Mouse (Mus musculus) forebrain, embryonic 12.5 days (tissue): ENCODE results near the gene Hoxc9. TPM values are rescaled to one million over a fixed set of nuclear protein-coding genes. Genes with fewer than 3 reads are reported as not detected.

Experiments used
- ATAC-seq: fragments of 200-750 bp; cut with Nextera tagmentation; 2 replicates; pipeline ENCODE4 v1.8.0; 2017; ENCODE audit warnings: moderate TSS enrichment; ENCODE audit not compliant: low FRiP score
- H3K27ac ChIP-seq: fragments of 300-500 bp; sonication (generic); 2 replicates; pipeline ENCODE4 v1.5.1; 2016; ENCODE audit warnings: mild to moderate bottlenecking
- H3K27me3 ChIP-seq: fragments of 300-500 bp; sonication (generic); 2 replicates; pipeline ENCODE4 v1.6.1; 2016; ENCODE audit warnings: mild to moderate bottlenecking
- H3K36me3 ChIP-seq: fragments of 300-500 bp; sonication (generic); replicated peaks from 2 replicates; pipeline ENCODE4 v1.6.1; 2016; ENCODE audit warnings: mild to moderate bottlenecking
- H3K4me1 ChIP-seq: fragments of 300-500 bp; sonication (generic); 2 replicates; pipeline ENCODE4 v1.6.1; 2016
- H3K4me2 ChIP-seq: fragments of 300-500 bp; sonication (generic); 2 replicates; pipeline ENCODE4 v1.6.1; 2016; ENCODE audit warnings: mild to moderate bottlenecking, moderate library complexity
- H3K4me3 ChIP-seq: fragments of 300-500 bp; sonication (generic); replicated peaks from 2 replicates; pipeline ENCODE4 v1.5.1; 2016; ENCODE audit warnings: mild to moderate bottlenecking
- H3K9ac ChIP-seq: fragments of 300-500 bp; sonication (generic); 2 replicates; pipeline ENCODE4 v1.6.1; 2016; ENCODE audit warnings: mild to moderate bottlenecking
- H3K9me3 ChIP-seq: fragments of 300-500 bp; sonication (generic); 2 replicates; pipeline ENCODE4 v1.6.1; 2016
- WGBS: fragments of 180-500 bp; shearing (Covaris S2); methylation state at CpG from one replicate; pipeline ENCODE4 v1.1.7; 2016; 5-methylcytosine and 5-hydroxymethylcytosine counted together
- polyA plus RNA-seq: library from polyadenylated mRNA; unstranded; fragments of >200 nt; fragmentation: Nextera tagmentation; extraction: Ambion mirVana; gene quantifications from 2 replicates; pipeline ENCODE4 v1.2.1, GENCODE M21; 2016

The Hoxc9 gene
- polyA plus RNA-seq, 1 experiment from 2014 or later = not detected

DNA sequence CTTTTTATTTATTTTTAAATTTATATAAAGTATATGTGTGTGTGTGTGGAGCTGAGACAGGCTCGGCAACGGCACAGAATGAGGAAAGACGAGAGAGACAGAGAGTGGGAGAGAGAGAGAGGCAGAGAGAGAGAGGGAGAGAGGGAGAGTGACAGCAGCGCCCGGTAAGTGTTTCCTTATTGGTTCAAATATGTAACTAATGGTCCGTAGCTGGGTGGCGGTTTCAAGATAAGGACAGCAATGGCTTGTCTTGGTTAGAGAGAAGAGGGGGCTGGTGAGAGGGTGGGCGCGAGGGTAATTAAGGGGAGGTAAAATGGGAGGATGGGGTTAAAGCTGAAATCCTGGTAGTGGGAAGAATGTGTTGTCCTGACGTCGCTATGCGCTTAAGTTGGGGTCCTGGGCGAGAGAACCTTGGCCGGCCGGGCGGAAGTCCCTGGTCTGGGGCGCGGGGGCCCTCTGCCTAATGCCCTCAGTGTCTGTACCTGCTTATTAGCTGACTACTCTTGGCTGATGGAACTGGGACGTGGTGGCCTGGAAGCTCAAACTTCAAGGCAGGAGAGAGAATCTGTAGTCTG, 22.5 kb downstream of the Hoxc9 start:
- H3K4me3 ChIP-seq = peak overlapping the region; percentile 29; the same call in 1 of the 2 replicates
- H3K27me3 ChIP-seq = peaks cover 98% of the 10 kb centered on the region
- H3K9me3 ChIP-seq = no peaks in the 10 kb centered on the region
- no peaks in the 10 kb centered on the region for H3K36me3 ChIP-seq
- no peak overlapping the region for H3K27ac ChIP-seq
- no peak overlapping the region for H3K9ac ChIP-seq
- peaks cover 8% of the 10 kb centered on the region for H3K4me1 ChIP-seq
- under 1% methylated on average over 19 of the region's 19 CpGs for WGBS
- ATAC-seq = peak; percentile 33; the same call in 1 of the 2 replicates
- H3K4me2 ChIP-seq = peak overlapping the region; percentile 47

DNA sequence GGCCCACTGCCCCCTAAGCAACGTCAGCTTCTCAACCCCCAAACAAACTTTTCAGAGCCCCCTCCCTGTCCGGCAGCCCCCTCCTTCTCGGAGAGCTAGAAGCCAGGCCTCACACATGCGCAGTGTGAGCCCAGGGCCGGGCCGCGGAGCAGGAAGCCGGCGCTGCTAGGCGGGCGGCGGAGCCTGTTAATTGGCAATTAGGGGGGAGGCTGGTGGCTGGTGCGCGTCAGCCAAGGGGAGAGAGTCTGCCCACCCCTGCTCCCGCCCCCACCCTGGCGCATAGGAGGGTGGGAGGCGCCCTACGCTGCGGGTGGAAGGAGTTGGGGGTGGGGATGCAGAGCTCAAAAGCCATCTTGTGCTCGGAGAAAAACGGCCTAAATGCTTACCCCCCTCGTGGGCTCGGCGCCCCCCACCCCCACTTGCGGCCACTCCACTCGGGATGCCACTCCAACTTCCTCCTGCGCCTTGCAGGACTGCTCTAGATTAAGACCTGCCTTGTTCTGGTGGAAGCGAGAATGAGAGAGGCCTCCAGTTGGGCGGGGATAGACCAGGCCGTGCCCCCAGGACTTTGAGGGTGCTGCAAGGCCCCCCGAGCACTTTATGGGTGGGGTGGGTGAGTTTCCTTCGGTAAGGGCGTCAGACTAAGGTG, 23.1 kb downstream of the Hoxc9 start:
- ATAC-seq = peak; percentile 81; the same call in 1 of the 2 replicates
- under 1% methylated on average over 33 of the region's 33 CpGs for WGBS
- H3K4me2 ChIP-seq = peak overlapping the region; percentile 47
- H3K9ac ChIP-seq = no peak overlapping the region
- no peaks in the 10 kb centered on the region for H3K9me3 ChIP-seq
- peaks cover 8% of the 10 kb centered on the region for H3K4me1 ChIP-seq
- no peaks in the 10 kb centered on the region for H3K36me3 ChIP-seq
- peak overlapping the region; percentile 29 for H3K4me3 ChIP-seq
- no peak overlapping the region for H3K27ac ChIP-seq
- peaks cover 99% of the 10 kb centered on the region for H3K27me3 ChIP-seq

- H3K4me3 ChIP-seq = no peak overlapping the region
- ATAC-seq = no peak
- H3K4me2 ChIP-seq = no peak overlapping the region
Observed at GRCm38 (mm10) chr15:102999955-103000354, 23.7 kb downstream of the Hoxc9 start.

GRCm38 (mm10) chr15:103000501-103000901, 24.3 kb downstream of the Hoxc9 start:
- 2% methylated on average over 24 of the region's 24 CpGs for WGBS

More at GRCm38 (mm10) chr15:102999955-103000354, 23.7 kb downstream of the Hoxc9 start:
- under 1% methylated on average over 11 of the region's 11 CpGs for WGBS
- peaks cover 99% of the 10 kb centered on the region for H3K27me3 ChIP-seq
- no peak overlapping the region for H3K9ac ChIP-seq
- H3K27ac ChIP-seq = no peak overlapping the region
- H3K9me3 ChIP-seq = no peaks in the 10 kb centered on the region
- peaks cover 8% of the 10 kb centered on the region for H3K4me1 ChIP-seq
- no peaks in the 10 kb centered on the region for H3K36me3 ChIP-seq

DNA sequence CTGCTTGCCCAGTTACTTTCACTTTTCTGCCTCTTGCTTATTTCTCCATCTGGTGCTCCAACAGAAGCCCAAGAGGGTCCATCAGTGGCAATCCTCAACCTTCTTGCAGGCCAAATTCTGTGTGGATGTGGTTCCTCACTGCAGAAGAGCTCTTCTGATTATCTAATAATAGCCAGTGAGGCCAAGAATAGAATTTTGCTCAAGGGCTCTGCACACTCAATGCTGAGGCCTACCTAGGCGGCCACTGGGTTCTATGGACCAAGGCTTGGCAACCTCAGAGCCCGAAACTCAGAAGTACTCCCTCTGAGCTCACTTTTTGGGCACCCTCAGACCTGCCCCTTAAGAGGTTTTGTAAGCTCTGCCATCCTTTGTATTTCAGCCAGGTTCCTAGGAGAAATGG, 25.1 kb downstream of the Hoxc9 start:
- Histone ChIP-seq H3K36me3 (no peaks in the 10 kb centered on the region), H3K4me2 (no peak overlapping the region), H3K4me3 (no peak overlapping the region), H3K9me3 (no peaks in the 10 kb centered on the region), H3K27me3 (peaks cover 99% of the 10 kb centered on the region), H3K27ac (no peak overlapping the region), H3K4me1 (peaks cover 8% of the 10 kb centered on the region), H3K9ac (no peak overlapping the region)
- 7% methylated on average over 2 of the region's 2 CpGs for WGBS
- no peak for ATAC-seq

More at GRCm38 (mm10) chr15:103000501-103000901, 24.3 kb downstream of the Hoxc9 start:
- Histone ChIP-seq H3K9me3 (no peaks in the 10 kb centered on the region), H3K4me3 (peak overlapping the region; percentile 7; the same call in 1 of the 2 replicates), H3K27ac (no peak overlapping the region), H3K27me3 (peaks cover 99% of the 10 kb centered on the region), H3K4me2 (no peak overlapping the region), H3K4me1 (peaks cover 8% of the 10 kb centered on the region), H3K36me3 (no peaks in the 10 kb centered on the region), H3K9ac (no peak overlapping the region)
- no peak for ATAC-seq

- ATAC-seq = no peak
- Histone ChIP-seq H3K9me3 (no peaks in the 10 kb centered on the region), H3K27me3 (peaks cover 99% of the 10 kb centered on the region), H3K27ac (no peak overlapping the region), H3K4me1 (peaks cover 8% of the 10 kb centered on the region), H3K9ac (no peak overlapping the region), H3K4me2 (no peak overlapping the region), H3K4me3 (no peak overlapping the region), H3K36me3 (no peaks in the 10 kb centered on the region)
- 5% methylated on average over 4 of the region's 4 CpGs for WGBS
Observed at GRCm38 (mm10) chr15:103002156-103002555, 25.9 kb downstream of the Hoxc9 start.

DNA sequence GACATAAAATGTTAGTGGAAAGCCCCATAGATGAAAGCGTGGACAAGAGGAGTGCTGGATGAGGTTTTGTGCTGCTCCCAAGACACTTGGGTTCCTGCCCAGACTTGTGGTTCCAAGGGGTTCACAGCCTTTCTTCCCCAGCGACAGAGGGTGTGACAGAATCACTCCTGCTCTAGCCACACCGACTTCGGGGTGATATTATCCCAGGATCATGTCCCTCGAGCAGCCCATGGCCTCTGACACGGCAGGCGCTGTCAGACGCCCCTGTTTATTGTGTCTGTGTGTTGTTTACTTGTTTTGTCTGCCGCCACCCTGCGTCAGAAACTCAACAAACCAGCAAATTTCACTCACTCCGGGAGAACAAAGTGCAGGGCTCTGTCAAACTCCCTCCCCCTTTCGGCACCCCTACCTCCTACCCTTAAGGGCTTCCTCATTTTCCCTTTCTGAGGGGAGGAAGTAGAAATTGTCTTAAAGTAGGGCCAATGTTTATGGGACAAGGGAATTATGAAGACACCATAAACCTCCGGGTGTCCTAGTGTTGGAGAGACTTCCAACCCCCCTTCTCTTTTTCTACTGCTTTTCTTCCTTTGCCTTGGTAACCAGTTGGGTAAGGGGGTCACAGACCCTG, 26.7 kb downstream of the Hoxc9 start:
- H3K4me1 ChIP-seq = peaks cover 8% of the 10 kb centered on the region
- no peak for ATAC-seq
- no peak overlapping the region for H3K9ac ChIP-seq
- no peaks in the 10 kb centered on the region for H3K9me3 ChIP-seq
- H3K4me2 ChIP-seq = no peak overlapping the region
- no peak overlapping the region for H3K27ac ChIP-seq
- H3K4me3 ChIP-seq = no peak overlapping the region
- 3% methylated on average over 13 of the region's 13 CpGs for WGBS
- peaks cover 99% of the 10 kb centered on the region for H3K27me3 ChIP-seq
- H3K36me3 ChIP-seq = no peaks in the 10 kb centered on the region

DNA sequence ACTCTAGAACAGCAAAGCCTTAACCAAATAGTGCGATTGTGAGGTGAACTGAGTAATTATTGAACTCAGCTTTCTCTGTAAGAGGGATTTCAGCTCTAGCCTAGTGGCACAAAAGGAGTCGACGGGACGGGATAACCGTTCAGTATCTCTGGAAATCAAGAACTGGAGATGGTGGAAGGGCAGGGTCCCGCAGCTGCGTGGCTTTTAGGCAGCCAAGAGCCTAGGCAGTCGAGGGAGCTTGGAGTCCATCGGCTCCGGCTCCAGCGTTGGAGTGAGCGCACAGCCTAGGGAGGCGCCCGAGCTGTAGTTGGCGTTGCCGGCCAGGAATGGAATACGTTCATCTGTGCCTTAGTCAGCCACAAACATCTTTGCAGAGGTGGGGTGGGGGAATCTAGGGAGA, 29.1 kb downstream of the Hoxc9 start:
- no peak overlapping the region for H3K9ac ChIP-seq
- H3K9me3 ChIP-seq = no peaks in the 10 kb centered on the region
- no peak overlapping the region for H3K4me2 ChIP-seq
- no peak for ATAC-seq
- H3K4me3 ChIP-seq = no peak overlapping the region
- WGBS = under 1% methylated on average over 17 of the region's 17 CpGs
- peaks cover 99% of the 10 kb centered on the region for H3K27me3 ChIP-seq
- no peaks in the 10 kb centered on the region for H3K36me3 ChIP-seq
- H3K4me1 ChIP-seq = no peaks in the 10 kb centered on the region
- no peak overlapping the region for H3K27ac ChIP-seq

GRCm38 (mm10) chr15:103005797-103006196, 29.6 kb downstream of the Hoxc9 start:
- peaks cover 99% of the 10 kb centered on the region for H3K27me3 ChIP-seq
- WGBS = 0% methylated on average over 5 of the region's 5 CpGs
- H3K36me3 ChIP-seq = no peaks in the 10 kb centered on the region
- no peak overlapping the region for H3K27ac ChIP-seq
- H3K4me1 ChIP-seq = no peaks in the 10 kb centered on the region
- no peak overlapping the region for H3K4me2 ChIP-seq
- ATAC-seq = no peak
- no peaks in the 10 kb centered on the region for H3K9me3 ChIP-seq
- H3K4me3 ChIP-seq = no peak overlapping the region
- H3K9ac ChIP-seq = no peak overlapping the region

- Histone ChIP-seq H3K9me3 (no peaks in the 10 kb centered on the region), H3K27me3 (peaks cover 99% of the 10 kb centered on the region), H3K27ac (no peak overlapping the region), H3K4me3 (no peak overlapping the region), H3K4me1 (no peaks in the 10 kb centered on the region), H3K4me2 (no peak overlapping the region), H3K9ac (no peak overlapping the region), H3K36me3 (no peaks in the 10 kb centered on the region)
- WGBS = 12% methylated on average over 1 of the region's 1 CpGs
- no peak for ATAC-seq
Observed at GRCm38 (mm10) chr15:103006326-103006725, 30.1 kb downstream of the Hoxc9 start.

- Histone ChIP-seq H3K27me3 (peaks cover 99% of the 10 kb centered on the region), H3K4me2 (no peak overlapping the region), H3K4me1 (peaks cover 5% of the 10 kb centered on the region), H3K9me3 (no peaks in the 10 kb centered on the region), H3K9ac (no peak overlapping the region), H3K27ac (no peak overlapping the region), H3K4me3 (no peak overlapping the region), H3K36me3 (no peaks in the 10 kb centered on the region)
- no peak for ATAC-seq
- WGBS = under 1% methylated on average over 27 of the region's 27 CpGs
Observed at GRCm38 (mm10) chr15:103009265-103010111, 33.2 kb downstream of the Hoxc9 start.
